Mouse (Mus musculus) limb, embryonic 13.5 days (tissue): Measurements from ENCODE around the gene Adap1. TPM values are rescaled to one million over a fixed set of nuclear protein-coding genes. Genes with fewer than 3 reads are reported as not detected.

Experiments used
- ATAC-seq: fragments of 200-750 bp; cut with Nextera tagmentation; 2 replicates; pipeline ENCODE4 v1.8.0; 2017; ENCODE audit warnings: low read depth, moderate number of reproducible peaks, moderate TSS enrichment; ENCODE audit not compliant: low FRiP score
- H3K27ac ChIP-seq: fragments of 300-500 bp; sonication (generic); 2 replicates; pipeline ENCODE4 v1.5.1; 2015; ENCODE audit warnings: inconsistent platforms, mild to moderate bottlenecking, moderate library complexity
- H3K27me3 ChIP-seq: fragments of 300-500 bp; sonication (generic); 2 replicates; pipeline ENCODE4 v1.6.1; 2015; ENCODE audit warnings: mild to moderate bottlenecking, inconsistent platforms
- H3K36me3 ChIP-seq: fragments of 300-500 bp; sonication (generic); 2 replicates; pipeline ENCODE4 v1.6.1; 2015; ENCODE audit warnings: inconsistent platforms, mild to moderate bottlenecking, moderate library complexity
- H3K4me1 ChIP-seq: fragments of 300-500 bp; sonication (generic); 2 replicates; pipeline ENCODE4 v1.6.1; 2015; ENCODE audit warnings: inconsistent platforms
- H3K4me2 ChIP-seq: fragments of 300-500 bp; sonication (generic); replicated peaks from 2 replicates; pipeline ENCODE4 v1.6.1; 2015; ENCODE audit warnings: inconsistent platforms, mild to moderate bottlenecking, moderate library complexity
- H3K4me3 ChIP-seq: fragments of 300-500 bp; sonication (generic); 2 replicates; pipeline ENCODE4 v1.5.1; 2015; ENCODE audit warnings: moderate library complexity, mild to moderate bottlenecking, inconsistent platforms
- H3K9ac ChIP-seq: fragments of 300-500 bp; sonication (generic); 2 replicates; pipeline ENCODE4 v1.6.1; 2015; ENCODE audit warnings: mild to moderate bottlenecking, inconsistent platforms
- H3K9me3 ChIP-seq: fragments of 300-500 bp; sonication (generic); 2 replicates; pipeline ENCODE4 v1.6.1; 2016; ENCODE audit warnings: inconsistent platforms
- WGBS: fragments of 180-500 bp; shearing (Covaris S2); methylation state at CpG from one replicate; pipeline ENCODE4 v1.1.7; 2015; 5-methylcytosine and 5-hydroxymethylcytosine counted together
- polyA plus RNA-seq: library from polyadenylated mRNA; unstranded; fragments of >200 nt; fragmentation: Nextera tagmentation; extraction: Ambion mirVana; gene quantifications from 2 replicates; pipeline ENCODE4 v1.2.1, GENCODE M21; 2015

Adap1 gene
- 0.94 and 1.2 TPM in 2 replicates for polyA plus RNA-seq

DNA sequence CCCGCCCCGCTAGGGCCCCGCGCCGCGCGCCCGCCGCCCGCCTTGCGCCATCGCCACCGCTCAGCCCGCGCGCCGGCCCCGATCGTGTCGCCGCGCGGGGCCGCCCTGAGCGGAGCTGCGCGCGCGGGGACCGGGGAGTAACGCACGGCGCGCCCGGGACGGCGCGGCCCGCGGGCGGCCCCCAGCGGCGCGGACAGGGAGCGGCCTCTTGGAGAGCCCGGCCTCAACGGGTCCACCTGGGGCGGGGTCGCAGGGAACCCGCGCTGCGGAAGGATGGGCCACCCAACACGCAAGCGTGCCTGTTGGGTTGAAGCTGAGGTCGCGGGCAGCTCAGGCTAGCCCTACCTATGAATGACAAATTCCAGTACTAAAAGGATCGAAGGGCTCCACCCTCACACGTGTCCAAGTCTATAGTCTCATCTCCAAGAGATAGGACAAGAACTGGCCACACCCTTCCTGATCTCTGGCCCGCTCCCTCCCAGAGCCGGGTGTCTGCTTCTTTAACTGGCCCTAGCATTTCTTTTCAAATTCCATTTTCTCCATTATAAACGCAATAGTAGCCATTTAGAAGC is at the start of gene Adap1:
Adap1 (minus strand) TSS at position 228 of the 572 bp plus-strand sequence.
- Histone ChIP-seq H3K4me1 (peaks cover 12% of the 10 kb centered on the region), H3K9me3 (no peaks in the 10 kb centered on the region), H3K9ac (peak within 1 kb of the TSS; percentile 66), H3K36me3 (no peaks in the 10 kb centered on the region), H3K4me2 (peak within 1 kb of the TSS; percentile 97), H3K27me3 (peaks cover 67% of the 10 kb centered on the region), H3K27ac (no peak within 1 kb of the TSS), H3K4me3 (peak within 1 kb of the TSS; percentile 61)
- WGBS: 3% methylated on average over 61 of the region's 61 CpGs
- peak; percentile 75 for ATAC-seq

DNA sequence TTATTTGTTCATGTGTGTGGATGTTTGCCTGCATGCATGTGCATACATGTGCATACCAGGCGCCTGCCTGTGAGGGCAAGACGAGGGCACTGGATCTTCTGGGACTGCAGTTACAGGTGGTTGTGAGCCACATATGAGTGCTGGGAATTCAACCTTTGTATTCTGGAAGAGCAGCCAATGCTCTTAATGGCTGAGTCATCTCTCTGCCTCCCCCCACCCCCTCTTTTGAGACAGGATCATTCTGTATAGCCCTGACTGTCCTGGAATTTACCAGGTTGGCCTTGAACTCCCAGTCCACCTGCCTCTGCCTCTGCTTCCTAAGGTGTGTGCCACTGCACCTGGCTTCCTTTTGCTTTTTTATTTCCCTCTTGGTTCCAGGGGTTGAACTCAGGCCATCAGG is 49.4 kb upstream of the Adap1 start:
- H3K4me1 ChIP-seq: peaks cover 46% of the 10 kb centered on the region

DNA sequence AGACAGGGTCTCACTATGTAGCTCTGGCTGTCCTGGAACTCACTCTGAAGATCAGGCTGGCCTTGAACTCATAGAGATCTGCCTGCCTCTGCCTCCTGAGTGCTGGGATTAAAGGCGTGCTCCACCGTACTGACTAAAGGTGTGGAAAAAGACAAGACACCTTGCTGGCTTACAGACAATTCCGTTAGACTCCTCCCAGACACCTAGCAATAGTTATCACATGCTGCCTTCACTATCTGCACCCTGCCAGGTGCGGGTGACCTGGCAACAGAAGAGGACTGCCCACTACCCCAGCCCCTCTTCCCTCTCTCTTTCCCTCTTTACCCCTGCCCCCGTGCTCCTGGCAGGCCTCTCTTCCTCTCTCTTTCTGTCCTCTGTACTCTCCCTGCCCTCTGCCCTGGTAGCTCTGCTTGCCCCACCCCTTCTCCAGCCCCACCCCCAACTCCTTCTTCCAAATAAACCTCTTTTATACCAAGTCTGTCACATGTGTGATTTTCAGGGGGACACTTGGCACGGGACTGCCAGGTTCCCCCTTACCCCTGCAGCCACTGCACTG is 48.5 kb upstream of the Adap1 start:
- H3K9me3 ChIP-seq: no peaks in the 10 kb centered on the region
- 81% methylated on average over 6 of the region's 6 CpGs for WGBS
- no peak for ATAC-seq

More for the DNA sequence above, 49.4 kb upstream of the Adap1 start:
- H3K27me3 ChIP-seq: no peaks in the 10 kb centered on the region
- no peaks in the 10 kb centered on the region for H3K9me3 ChIP-seq
- no peak overlapping the region for H3K4me2 ChIP-seq
- H3K9ac ChIP-seq: no peak overlapping the region
- no peaks in the 10 kb centered on the region for H3K36me3 ChIP-seq
- no peak overlapping the region for H3K27ac ChIP-seq
- no peak for ATAC-seq
- no peak overlapping the region for H3K4me3 ChIP-seq
- 70% methylated on average over 2 of the region's 2 CpGs for WGBS

DNA sequence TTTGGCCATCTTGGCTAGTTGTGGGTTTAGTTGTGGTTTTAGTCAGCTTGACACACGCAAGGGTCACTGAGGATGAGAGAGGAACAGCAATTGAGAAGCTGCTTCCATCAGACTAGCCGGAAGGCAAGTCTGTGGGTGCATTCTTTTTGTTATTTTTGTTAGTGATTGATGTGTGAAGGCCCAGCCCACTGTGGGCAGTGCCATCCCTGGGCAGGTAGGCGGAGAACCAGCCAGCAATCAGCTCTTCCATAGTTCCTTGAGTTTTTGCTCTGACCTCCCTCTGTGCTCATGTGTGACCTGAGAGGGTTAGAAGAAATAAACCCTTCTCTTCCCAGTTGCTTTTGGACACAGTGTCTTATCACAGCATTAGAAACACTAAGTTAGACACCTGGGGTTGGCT is 47.7 kb upstream of the Adap1 start:
- peaks cover 37% of the 10 kb centered on the region for H3K4me1 ChIP-seq
- H3K9me3 ChIP-seq: no peaks in the 10 kb centered on the region
- H3K9ac ChIP-seq: no peak overlapping the region
- no peaks in the 10 kb centered on the region for H3K27me3 ChIP-seq
- no peak overlapping the region for H3K4me3 ChIP-seq
- ATAC-seq: no peak
- H3K27ac ChIP-seq: no peak overlapping the region
- WGBS: 85% methylated on average over 3 of the region's 3 CpGs
- no peak overlapping the region for H3K4me2 ChIP-seq
- H3K36me3 ChIP-seq: no peaks in the 10 kb centered on the region

More for the DNA sequence above, 48.5 kb upstream of the Adap1 start:
- Histone ChIP-seq H3K36me3 (no peaks in the 10 kb centered on the region), H3K27me3 (no peaks in the 10 kb centered on the region), H3K9ac (no peak overlapping the region), H3K4me3 (no peak overlapping the region), H3K4me1 (peaks cover 41% of the 10 kb centered on the region), H3K4me2 (no peak overlapping the region), H3K27ac (no peak overlapping the region)

DNA sequence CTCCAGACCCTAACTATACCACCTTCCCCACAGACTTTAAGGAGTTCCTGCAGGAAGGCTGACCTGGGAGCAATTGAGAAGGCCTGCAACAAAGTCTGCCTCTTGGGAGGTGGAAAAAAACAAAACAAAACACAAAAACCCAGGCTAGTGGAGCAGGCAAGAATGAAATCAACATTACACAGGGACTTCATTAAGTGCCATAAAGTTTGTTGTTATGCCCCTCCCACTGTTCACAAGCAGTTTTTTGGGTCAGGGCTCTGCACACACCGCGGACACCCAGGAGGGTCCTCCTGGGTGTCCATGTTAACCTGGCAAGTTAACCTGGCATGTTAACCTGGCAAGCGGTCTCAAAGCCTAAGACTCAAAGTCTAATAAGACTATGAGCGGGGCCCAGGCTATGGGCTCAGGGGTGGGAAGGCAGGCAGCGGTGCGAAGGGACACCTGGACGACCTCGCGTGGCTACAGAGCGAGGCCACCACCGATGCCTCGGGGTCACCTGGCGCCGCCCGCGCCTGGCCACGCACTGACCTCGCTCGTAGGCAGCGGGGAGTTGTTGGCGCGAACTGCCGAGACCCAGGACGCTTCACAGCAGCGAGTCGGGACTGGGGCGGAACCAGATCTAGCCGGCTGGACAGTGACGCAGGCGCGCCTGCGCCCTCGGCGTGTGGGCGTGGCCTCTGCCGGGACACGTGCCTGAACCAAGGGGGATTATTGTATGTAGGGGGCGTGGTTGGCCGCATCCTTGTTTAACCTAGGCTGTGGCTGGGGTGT is 46.4 kb upstream of the Adap1 start:
- H3K27ac ChIP-seq: peak overlapping the region; percentile 84
- ATAC-seq: peak; percentile 95
- WGBS: 1% methylated on average over 39 of the region's 39 CpGs
- no peaks in the 10 kb centered on the region for H3K36me3 ChIP-seq
- peak overlapping the region; percentile 71 for H3K4me3 ChIP-seq
- no peaks in the 10 kb centered on the region for H3K9me3 ChIP-seq
- no peaks in the 10 kb centered on the region for H3K27me3 ChIP-seq
- peak overlapping the region; percentile 94 for H3K9ac ChIP-seq
- peaks cover 25% of the 10 kb centered on the region for H3K4me1 ChIP-seq
- peak overlapping the region; percentile 78 for H3K4me2 ChIP-seq

DNA sequence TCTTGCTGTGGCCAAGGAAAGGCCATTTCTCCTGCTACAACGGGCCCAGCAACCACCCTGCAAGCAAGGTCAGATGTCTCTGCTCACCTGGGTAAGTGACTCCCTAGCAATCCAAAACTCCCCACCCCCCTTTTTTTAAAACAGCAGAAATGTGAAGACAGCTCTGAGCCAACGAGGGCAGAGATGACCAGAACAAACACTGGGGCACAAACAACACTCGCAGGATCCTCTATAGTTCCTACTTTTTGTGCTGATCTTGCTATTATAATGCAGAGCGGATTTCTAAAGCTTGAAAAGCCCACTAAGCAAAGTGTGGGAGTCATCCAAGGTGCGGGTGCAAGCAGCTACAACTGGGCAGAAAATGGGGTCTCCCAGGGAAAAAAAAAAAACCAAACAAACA is 45.7 kb upstream of the Adap1 start:
- Histone ChIP-seq H3K9ac (peak overlapping the region; percentile 94), H3K9me3 (no peaks in the 10 kb centered on the region), H3K4me3 (peak overlapping the region; percentile 71), H3K4me2 (peak overlapping the region; percentile 78), H3K4me1 (peaks cover 25% of the 10 kb centered on the region), H3K27ac (peak overlapping the region; percentile 84; the same call in 1 of the 2 replicates), H3K27me3 (no peaks in the 10 kb centered on the region), H3K36me3 (no peaks in the 10 kb centered on the region)
- no peak for ATAC-seq
- WGBS: 65% methylated on average over 5 of the region's 5 CpGs

DNA sequence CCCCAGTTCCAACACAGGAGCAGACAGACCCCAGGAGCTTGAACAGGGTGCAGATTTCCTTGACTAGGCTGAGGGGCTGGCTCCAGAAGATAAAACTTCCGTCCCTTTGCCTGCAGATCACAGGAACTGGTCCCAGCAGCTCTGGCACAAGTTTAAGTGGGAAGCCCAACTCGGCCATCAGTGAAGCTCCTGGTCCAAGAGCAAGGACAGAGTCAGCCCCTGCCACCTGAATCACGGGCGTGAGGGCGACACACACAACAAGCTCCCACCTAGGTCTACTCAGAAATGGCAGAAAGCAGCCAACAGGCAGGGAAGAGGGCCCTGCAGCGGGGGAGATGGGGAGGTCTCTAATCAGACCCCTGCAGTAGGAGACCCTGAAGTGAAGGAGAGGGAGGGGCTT is 44.9 kb upstream of the Adap1 start:
- H3K9me3 ChIP-seq: no peaks in the 10 kb centered on the region
- no peaks in the 10 kb centered on the region for H3K27me3 ChIP-seq
- 82% methylated on average over 6 of the region's 6 CpGs for WGBS
- H3K36me3 ChIP-seq: no peaks in the 10 kb centered on the region
- H3K27ac ChIP-seq: no peak overlapping the region
- H3K4me1 ChIP-seq: peaks cover 26% of the 10 kb centered on the region
- no peak for ATAC-seq
- H3K4me3 ChIP-seq: peak overlapping the region; percentile 71; the same call in 1 of the 2 replicates
- H3K9ac ChIP-seq: peak overlapping the region; percentile 94
- peak overlapping the region; percentile 78; the same call in 1 of the 2 replicates for H3K4me2 ChIP-seq

DNA sequence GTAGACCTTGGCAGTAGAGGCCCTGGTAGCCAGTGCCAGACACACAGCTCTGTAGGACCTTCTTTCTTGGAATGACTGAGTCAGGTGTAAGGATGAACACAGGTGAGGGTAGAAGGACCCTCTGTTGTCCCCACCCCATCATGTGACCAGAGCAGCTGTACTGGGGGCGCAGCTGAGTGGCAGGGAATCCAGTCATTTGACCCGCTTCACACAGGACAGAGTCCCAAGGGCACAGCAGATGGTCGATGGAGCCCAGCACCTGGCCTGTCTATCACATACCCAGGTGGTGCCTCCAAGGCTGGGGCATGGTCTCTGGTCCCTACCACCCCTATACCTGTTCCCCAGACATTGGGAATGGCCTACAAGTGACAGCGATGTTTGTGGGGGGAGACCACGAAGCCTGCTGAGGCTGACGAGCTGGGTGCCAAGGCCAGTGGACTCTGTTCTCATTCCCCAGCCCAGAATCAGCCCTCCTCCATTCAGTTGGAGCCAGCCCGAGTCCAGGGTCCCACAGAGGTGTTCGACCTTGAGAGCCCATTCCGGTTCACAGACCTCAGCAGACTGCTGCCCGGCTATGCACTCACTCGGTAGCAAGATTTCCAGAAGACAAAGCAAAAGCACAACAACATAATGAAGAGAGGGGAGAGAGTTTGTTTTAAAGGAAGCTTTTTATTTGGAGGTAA is 43.4 kb upstream of the Adap1 start:
- 84% methylated on average over 11 of the region's 11 CpGs for WGBS
- Histone ChIP-seq H3K27me3 (no peaks in the 10 kb centered on the region), H3K36me3 (no peaks in the 10 kb centered on the region), H3K4me2 (no peak overlapping the region), H3K4me1 (peaks cover 38% of the 10 kb centered on the region), H3K4me3 (no peak overlapping the region), H3K9ac (no peak overlapping the region), H3K27ac (no peak overlapping the region), H3K9me3 (no peaks in the 10 kb centered on the region)
- ATAC-seq: no peak

DNA sequence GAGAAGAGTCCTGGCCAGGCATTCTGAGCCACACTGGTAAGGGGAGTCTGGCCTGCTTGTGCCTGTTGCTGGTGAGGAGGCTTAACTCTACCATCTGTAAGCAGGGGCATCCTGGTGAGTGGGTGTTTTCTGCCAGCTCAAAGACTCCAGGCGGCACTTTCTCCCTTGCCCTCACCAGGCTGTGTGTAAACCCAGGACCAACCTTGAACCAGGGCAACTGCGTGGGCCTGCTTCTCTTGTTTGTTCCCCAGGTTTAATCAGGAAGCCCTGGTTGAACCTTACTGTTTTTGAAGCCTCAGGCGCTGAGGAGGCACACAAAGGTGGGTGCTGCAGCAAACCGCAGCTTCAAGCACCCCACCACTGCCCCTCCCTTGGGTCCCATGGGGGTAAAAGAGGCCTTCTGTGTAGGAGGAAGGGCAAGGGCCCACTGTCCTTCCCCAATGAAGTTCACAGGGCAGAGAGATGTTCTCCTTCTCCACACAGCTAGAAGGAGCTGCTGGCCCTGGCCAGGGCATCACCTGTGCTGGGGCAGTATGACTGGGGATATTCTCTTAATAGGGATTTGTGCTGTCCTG is 42.5 kb upstream of the Adap1 start:
- Histone ChIP-seq H3K27ac (no peak overlapping the region), H3K9me3 (no peaks in the 10 kb centered on the region), H3K27me3 (no peaks in the 10 kb centered on the region), H3K4me2 (no peak overlapping the region), H3K9ac (no peak overlapping the region), H3K4me3 (no peak overlapping the region), H3K4me1 (peaks cover 38% of the 10 kb centered on the region), H3K36me3 (no peaks in the 10 kb centered on the region)
- ATAC-seq: no peak
- WGBS: 93% methylated on average over 4 of the region's 4 CpGs

DNA sequence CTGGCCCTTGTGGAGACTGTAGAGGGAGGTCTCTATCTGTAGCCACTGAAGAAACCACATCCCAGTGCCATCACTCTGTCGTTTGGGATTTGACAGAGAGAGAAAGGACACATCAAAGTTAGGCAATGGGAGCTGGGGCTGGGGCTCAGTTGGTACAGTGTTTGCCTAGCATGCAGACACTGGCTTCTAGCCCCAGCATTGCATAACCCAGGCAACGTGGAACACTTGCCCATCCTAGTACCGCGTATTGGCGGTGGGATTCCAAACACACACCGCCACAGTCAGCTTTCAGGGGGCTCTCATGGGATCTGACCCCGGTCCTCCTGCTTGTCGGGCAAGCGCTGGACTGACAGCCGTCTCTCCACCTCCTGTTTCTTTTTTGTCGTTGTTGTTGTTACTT is 41.1 kb upstream of the Adap1 start:
- Histone ChIP-seq H3K4me2 (no peak overlapping the region), H3K27ac (no peak overlapping the region), H3K4me3 (no peak overlapping the region), H3K27me3 (no peaks in the 10 kb centered on the region), H3K4me1 (peaks cover 30% of the 10 kb centered on the region), H3K9me3 (no peaks in the 10 kb centered on the region), H3K9ac (no peak overlapping the region), H3K36me3 (0 out of 2 replicates have a peak, but pooled peaks cover 4% of the 10 kb centered on the region)
- WGBS: 78% methylated on average over 11 of the region's 11 CpGs
- no peak for ATAC-seq

DNA sequence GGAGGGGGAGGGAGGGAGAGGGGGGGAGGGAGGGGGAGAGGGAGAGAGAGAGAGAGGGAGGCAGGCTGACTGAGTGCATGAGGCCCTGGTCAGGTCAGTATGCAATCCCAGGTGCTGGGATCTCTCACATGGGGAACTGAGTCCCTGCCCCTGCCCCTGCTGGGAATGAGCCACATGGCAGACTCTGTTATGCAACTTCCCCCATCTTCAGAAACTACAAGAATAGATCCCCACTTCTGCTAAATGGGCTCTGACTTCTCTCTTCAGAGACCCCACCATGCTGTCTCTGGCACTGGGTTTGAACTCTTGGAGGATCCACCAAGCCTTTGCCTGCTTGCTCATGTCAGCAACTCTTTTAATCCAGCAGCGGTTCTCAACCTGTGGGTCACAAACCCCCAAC is 40.4 kb upstream of the Adap1 start:
- WGBS: 87% methylated on average over 1 of the region's 1 CpGs
- Histone ChIP-seq H3K4me3 (no peak overlapping the region), H3K27ac (no peak overlapping the region), H3K9ac (no peak overlapping the region), H3K4me2 (no peak overlapping the region), H3K4me1 (peaks cover 26% of the 10 kb centered on the region), H3K9me3 (no peaks in the 10 kb centered on the region), H3K36me3 (0 out of 2 replicates have a peak, but pooled peaks cover 4% of the 10 kb centered on the region), H3K27me3 (no peaks in the 10 kb centered on the region)
- ATAC-seq: no peak
